Mouse (Mus musculus) right cerebral cortex, adult 2 months (tissue): ENCODE data around the gene Rtel1.

Experiments
- DNase-seq, 2 experiments: peaks; one replicate each; pipeline ENCODE4 v3.0.0; 2021 to 2022; ENCODE audit warnings: low spot score in 2 of 2

Gene Rtel1

DNA sequence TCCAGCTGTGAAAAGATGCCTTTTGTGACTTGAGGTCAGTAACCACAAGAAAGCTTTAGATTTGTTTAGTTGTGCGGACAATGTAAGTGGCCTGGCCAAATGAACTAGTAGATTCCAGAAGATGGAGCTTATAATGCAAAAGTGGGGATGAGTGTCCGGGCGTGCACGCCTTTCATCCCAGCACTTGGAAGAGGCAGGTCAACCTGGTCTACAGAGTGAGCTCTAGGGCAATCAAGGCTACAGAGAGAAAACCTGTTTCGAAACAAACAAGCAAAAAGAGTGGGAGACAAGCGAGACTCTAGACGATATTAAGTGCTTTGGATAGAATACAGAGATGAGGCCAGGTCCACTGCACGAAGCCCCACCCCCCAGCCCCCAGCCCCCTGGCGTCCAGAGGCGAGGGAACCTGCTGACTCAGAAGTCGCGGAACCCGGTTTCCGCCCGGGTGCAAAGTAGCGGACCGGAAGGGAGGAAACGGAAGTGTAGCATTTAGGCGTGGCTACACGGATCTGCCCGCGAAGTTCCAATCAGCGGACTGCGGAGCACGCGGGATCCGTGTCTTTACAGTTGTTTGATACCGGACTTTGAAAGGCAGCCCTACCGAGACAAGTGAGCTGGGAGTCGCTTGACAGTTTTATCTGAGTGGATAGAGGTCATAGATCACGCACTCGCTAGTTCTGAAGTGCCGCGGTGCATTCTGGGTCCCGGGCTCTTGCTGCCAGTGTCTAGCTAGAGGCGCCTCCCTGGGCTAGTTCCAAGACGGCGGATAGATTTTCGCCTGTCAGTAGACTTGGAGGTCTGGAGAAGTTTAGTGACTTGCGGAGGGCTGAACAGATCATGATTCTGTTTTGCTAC, at the start of gene Rtel1:
Rtel1 (plus strand) TSS at position 492 of the 855 bp plus-strand sequence.
- peak; percentile 82 to 86 for DNase-seq

DNA sequence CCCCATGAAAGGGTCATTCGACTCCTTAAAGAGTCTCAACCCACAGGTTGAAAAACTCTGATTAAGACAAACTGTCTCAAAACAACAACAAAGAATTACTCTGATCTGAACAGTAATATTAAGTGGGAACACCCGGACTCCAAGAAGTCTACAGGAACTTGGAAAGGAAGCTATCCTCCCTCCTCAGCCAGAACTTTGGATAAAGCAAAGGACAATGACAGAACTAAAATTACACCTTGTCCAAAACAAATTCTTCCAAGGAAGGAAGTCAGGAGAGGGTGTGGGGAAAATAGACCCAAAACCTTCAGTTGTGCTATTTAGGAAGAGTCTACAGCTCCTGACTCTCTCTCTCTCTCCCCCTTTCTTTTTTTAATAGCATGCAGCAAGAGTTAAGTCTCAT, 47.4 kb upstream of the Rtel1 start:
- no peak for DNase-seq

- no peak for DNase-seq
These were observed 45.7 kb upstream of the Rtel1 start for GRCm38 (mm10) chr2:181273829-181274228.

- DNase-seq: no peak
These were observed 44.9 kb upstream of the Rtel1 start for GRCm38 (mm10) chr2:181274639-181275038.

DNA sequence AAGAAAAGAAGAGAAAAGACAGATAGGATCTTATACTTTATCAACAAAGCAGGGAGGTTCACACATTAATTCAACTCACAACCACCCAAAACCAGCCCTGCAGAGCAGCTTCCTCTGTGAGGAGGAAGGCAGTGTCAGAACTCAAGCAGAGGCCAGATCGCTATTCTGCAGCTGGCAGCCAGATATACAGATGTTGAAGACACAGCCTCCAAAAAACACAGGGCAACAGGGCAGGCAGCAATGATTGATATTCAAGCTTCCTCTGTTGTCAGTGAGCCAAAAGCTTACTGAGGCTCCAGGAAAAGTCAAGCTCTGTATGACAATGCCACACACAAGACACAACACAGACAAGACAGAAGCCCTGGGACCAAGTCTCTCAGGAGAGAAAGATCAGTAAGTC, 42.8 kb upstream of the Rtel1 start:
- DNase-seq: no peak

GRCm38 (mm10) chr2:181277866-181278265, 41.7 kb upstream of the Rtel1 start:
- no peak for DNase-seq

GRCm38 (mm10) chr2:181279968-181280367, 39.6 kb upstream of the Rtel1 start:
- no peak for DNase-seq

DNA sequence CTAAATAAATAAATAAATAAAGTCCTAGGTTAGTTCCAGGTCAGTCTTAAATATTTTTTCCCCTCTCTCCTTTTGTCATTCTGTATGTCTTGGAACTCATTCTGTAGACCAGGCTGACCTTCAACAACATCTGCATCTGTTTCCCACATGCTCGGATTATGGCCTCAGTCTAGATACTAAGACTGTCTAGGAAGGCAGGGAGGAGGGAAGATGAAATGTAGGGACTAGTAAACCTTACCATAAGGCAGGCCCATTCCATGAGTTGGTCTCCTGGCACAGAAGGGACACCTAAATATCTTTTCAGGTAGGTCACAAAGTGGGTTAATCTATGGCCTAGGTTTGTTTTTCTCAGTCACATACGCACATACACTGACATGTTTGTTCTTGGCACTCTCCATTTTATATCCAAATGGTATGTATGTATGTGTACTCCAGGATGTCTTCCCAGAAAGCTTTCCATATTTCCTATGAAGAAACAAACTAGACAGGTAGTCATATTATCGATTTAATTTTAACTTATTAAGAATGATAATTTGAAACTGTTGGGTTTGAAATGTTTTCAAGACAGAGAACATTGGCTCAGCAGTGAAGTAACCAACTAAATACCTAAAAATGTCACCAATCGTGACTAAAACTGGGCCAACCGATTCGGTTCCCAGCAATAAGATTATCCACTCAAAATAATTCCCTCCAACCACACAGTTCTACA, 32.8 kb upstream of the Rtel1 start:
- no peak for DNase-seq

- peak; percentile 65 to 68 for DNase-seq
These were observed 32.1 kb upstream of the Rtel1 start for GRCm38 (mm10) chr2:181287338-181287957.

DNA sequence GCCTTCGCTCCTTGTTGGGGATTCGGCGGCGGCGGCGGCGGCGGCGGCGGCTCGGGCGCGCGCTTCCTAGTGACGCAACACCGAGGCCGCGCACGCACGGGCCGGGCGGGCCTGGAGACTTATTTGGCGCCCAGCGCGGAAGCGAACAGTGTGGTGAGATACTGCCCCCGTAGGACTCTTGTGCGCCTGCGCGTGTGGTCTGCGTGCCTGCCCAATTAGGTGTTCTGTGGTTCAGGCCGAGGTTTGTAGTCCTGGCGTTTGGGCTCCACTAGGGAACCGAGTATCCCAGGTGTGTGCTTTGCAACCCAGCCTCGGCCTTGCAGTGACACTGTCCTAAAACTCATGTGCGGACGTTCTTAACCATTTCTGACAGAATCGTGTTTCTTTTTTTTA, 31.6 kb upstream of the Rtel1 start, which contains the start of gene Gmeb2:
Gmeb2 (minus strand) TSS at position 78 of the 393 bp plus-strand sequence.
- peak; percentile 92 to 95 for DNase-seq

GRCm38 (mm10) chr2:181288691-181289090, 30.8 kb upstream of the Rtel1 start:
- DNase-seq: no peak

DNA sequence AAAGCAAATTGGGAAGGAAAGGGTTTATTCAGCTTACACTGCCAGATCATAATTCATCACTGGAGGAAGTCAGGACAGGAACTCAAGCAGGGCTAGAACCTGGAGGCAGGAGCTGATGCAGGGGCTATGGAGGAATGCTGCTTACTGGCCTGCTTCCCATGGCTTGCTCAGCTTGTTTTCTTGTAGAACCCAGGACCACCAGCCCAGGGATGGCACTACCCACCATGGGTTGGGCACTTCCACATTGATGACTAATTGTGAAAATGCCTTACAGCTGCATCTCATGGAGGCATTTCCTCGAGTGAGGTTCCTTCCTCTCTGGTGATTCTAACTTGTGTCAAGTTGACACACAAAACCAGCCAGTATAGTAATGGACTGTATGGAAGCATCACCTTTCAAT, 28.6 kb upstream of the Rtel1 start:
- no peak for DNase-seq

DNA sequence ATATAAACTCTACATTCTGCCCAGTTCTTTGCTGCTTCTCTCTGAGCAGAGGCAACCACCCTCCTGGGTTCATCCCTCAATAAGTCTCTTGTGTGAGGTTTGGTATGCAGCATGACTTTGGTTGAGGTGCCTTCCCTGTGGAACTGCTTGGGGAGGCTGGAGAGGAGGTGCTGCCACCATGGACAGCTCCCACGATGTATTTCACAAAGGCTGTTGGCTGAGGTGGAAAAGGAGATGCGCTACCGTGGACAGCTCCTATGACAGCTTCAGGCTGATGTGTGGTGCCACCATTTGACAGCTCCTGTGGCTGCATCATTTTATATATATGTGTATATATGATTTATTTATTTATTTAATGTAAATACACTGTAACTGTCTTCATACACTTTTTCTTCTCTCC, 17.5 kb upstream of the Rtel1 start:
- no peak for DNase-seq

GRCm38 (mm10) chr2:181304944-181305343, 14.6 kb upstream of the Rtel1 start:
- no peak for DNase-seq

GRCm38 (mm10) chr2:181307144-181307804, 12.3 kb upstream of the Rtel1 start:
- DNase-seq: peak; percentile 74 to 77

- DNase-seq: no peak
These were observed 7.1 kb upstream of the Rtel1 start for GRCm38 (mm10) chr2:181312435-181312834.

DNA sequence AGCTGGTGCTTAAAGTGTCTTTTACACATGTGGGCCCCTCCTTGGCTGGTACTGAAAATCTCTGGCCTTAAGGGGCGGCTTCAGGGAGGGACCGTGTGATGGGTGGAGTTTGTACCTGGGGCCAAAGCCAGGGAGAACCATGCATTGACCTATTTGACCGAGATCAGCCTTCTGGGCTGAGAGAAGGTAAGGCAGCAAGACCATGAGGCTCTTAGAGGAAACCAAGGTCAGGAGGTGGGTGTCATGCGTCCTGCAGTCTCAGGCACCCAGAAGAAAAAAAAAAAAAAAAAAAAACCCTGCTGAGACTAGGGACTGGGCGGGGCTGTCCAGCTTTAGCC, 6.6 kb upstream of the Rtel1 start:
- no peak for DNase-seq

DNA sequence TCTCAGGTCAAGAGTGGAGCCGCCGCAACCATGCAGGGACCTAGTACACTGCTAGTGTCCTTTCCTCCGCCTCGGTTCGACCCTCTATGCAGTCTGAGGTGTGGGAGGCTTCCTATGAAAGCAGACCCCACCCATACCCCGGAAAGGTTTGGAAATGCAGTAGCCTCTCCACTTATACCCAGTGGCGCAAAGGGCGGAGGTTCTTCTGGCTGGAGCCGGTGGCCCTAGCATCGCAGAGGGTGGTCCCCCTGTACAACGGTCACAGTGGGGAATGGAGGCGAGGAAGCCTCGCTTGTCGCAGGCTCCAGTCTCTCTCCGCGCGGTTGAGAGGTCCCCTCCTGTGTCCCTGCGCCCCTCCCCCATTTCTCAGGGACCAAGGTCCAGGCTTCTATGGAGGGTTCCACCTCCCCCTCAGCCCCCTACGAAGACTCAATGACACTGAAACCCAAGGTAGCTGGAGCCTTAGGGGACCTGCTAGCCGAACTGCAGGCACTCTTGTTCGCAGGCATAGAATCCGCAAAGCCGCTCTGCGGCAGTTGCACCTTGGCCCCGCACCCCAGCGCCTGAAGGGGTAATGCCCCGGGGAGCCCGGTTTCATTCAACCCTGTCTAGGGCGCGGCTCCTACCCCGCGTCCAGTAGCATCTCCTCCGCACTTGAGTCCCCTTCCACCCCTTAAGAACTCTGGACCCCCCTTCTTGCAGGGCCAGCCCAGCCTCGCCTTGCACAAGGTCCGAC, 6.0 kb upstream of the Rtel1 start:
- DNase-seq: no peak

DNA sequence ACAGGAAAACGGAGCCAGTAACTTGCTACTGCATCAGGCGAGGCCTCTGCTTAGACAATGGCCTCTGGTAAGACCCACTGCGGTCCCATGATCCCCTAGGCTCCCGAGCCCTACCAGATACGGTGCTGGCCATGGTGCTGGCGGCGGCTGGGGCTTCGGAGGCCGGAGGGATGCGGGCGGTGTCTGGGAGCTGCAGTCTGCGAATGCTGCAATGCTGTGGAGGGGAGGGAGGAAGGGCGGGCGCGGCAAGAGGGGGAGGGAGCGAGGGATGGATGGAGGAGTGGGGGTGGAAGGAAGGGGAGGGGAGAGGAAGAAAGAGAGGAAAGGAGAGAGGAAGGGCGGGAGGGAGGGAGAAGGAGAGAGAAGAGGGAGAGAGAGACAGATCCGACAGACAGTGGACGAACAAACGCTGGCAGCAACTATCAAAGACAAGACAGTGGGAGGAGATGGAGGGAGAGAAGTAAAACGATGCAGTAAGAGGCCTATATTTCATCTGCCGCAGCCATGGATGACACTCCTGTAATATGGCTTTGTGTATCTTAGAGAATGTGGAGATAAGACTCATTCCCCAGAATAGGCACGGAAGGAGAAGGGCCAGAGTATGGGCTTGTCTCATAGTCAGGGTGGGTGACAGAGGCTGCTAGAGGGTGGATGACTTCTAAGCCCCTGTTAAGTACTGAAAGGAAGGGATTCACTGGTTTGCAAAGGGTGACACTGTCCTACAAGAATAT, 5.3 kb upstream of the Rtel1 start, which contains the start of gene Stmn3:
Stmn3 (minus strand) TSS at position 421 of the 731 bp plus-strand sequence.
- peak; percentile 59 to 82 for DNase-seq

DNA sequence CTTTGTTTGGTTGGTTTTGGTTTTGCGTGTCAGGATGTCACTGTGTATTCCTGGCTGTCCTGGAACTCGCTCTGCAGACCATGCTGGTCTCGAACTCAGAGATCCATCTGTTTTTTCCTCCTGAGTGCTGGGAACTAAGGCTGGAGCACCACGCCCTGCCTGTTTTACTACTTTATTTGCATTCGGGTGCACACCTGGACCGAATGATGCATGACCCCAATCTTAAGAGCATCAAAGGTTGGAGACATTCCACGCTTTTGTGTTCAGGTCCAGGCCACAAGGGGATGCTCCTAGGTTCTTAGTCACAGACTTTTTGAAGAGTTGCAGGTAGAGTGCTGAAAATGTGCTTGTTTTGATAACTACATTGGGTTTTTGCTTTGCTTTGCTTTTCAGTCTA, 562 bp downstream of the Rtel1 start:
- DNase-seq: no peak

DNA sequence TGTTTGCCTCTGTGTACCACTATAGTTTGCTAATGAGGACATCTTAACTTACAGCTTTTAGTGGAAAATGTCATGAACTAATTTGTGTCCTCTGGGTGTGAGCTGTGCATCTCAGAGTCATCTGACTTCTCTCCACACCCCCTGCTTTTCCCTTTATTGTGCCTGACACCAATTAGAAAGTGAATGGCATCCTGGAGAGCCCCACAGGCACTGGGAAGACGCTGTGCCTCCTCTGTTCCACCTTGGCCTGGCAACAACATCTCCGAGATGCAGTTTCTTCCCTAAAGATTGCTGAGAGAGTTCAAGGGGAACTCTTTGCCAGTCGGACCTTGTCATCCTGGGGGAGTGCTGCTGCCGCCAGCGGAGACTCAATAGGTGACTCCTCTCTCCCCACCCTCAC, 2.6 kb downstream of the Rtel1 start:
- DNase-seq: no peak
